Mouse (Mus musculus) spleen, adult 2 months (tissue): ENCODE measurements around the gene Chrna1. TPM values are rescaled to one million over a fixed set of nuclear protein-coding genes. Genes with fewer than 3 reads are reported as not detected.

Source experiments
- DNase-seq, 2 experiments: peaks; one replicate each; pipeline versions ENCODE4 v3.0.0 to v3.0.0-alpha.2; 2012 to 2021; ENCODE audit warnings: low spot score in 2 of 2, low read depth in 1 of 2
- H3K27ac ChIP-seq: fragments of 200-500 bp; 2 replicates; pipeline ENCODE4 v1.5.1; 2012; ENCODE audit warnings: low read length, inconsistent platforms; ENCODE audit not compliant: insufficient read depth
- H3K27me3 ChIP-seq: fragments of 200-500 bp; 2 replicates; pipeline ENCODE4 v1.6.1; 2012; ENCODE audit warnings: mild to moderate bottlenecking, moderate library complexity, low read length, inconsistent platforms; ENCODE audit not compliant: control insufficient read depth, insufficient read depth
- H3K36me3 ChIP-seq: fragments of 200-500 bp; 2 replicates; pipeline ENCODE4 v1.6.1; 2012; ENCODE audit warnings: mild to moderate bottlenecking, low read length, inconsistent platforms; ENCODE audit not compliant: control insufficient read depth, insufficient read depth
- H3K4me1 ChIP-seq: fragments of 200-500 bp; 2 replicates; pipeline ENCODE4 v1.6.1; 2011; ENCODE audit warnings: inconsistent platforms; ENCODE audit not compliant: control insufficient read depth, insufficient read depth, insufficient read length
- H3K4me3 ChIP-seq: fragments of 200-500 bp; 2 replicates; pipeline ENCODE4 v1.5.1; 2011; ENCODE audit warnings: mild to moderate bottlenecking, inconsistent platforms; ENCODE audit not compliant: insufficient read depth, insufficient read length; ENCODE audit errors: extremely low read depth
- CTCF ChIP-seq: fragments of 200-500 bp; IDR thresholded peaks from 2 replicates; pipeline ENCODE4 v1.5.1; 2011; ENCODE audit warnings: mild to moderate bottlenecking, inconsistent platforms; ENCODE audit not compliant: insufficient read depth, insufficient read length, insufficient replicate concordance; ENCODE audit errors: extremely low read depth
- POLR2A ChIP-seq: fragments of 200-500 bp; IDR thresholded peaks from 2 replicates; pipeline ENCODE4 v1.6.1; 2011; ENCODE audit warnings: low read depth, low read length, inconsistent platforms
- WGBS: fragments of 180-500 bp; shearing (Covaris S2); methylation state at CpG from one replicate; pipeline ENCODE4 v1.1.7; 2018; 5-methylcytosine and 5-hydroxymethylcytosine counted together
- polyA plus RNA-seq: library from polyadenylated mRNA; depleted of rRNA; stranded (reverse); fragments of >200 nt; gene quantifications from 2 replicates; pipeline ENCODE4 v1.2.3, GENCODE M21; 2012; rRNA removed

The Chrna1 gene
- polyA plus RNA-seq, 1 experiment, result not detected

DNA sequence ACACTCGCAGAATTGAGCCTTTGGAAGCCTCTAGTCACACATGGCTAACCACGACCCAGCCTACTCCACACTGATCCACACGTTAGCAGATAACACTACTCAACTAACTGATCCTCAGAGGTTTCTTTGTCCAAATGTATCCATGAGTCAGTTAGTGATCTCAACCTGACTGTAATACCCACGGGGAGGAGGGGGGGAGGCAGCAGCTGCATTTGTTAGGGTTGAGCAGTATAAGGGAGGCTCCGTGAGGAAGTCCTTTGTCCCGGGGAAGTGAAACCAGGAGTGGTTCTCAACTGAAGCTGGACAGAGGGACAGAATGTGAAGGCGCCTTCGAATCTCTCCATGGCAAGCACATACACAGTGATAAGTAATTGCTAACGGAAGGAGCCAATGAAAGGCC lies 53.4 kb downstream of the Chrna1 start:
- peaks cover 11% of the 10 kb centered on the region for H3K27me3 ChIP-seq
- H3K36me3 ChIP-seq, result no peaks in the 10 kb centered on the region
- no peak for DNase-seq
- TF ChIP-seq POLR2A (no peak), CTCF (no peak)
- H3K27ac ChIP-seq, result 0 out of 2 replicates have a peak overlapping the region, but pooled peaks have one; percentile 0
- no peak overlapping the region for H3K4me3 ChIP-seq
- peaks cover 2% of the 10 kb centered on the region; the same call in 1 of the 2 replicates for H3K4me1 ChIP-seq
- 50% methylated on average over 9 of the region's 9 CpGs for WGBS

DNA sequence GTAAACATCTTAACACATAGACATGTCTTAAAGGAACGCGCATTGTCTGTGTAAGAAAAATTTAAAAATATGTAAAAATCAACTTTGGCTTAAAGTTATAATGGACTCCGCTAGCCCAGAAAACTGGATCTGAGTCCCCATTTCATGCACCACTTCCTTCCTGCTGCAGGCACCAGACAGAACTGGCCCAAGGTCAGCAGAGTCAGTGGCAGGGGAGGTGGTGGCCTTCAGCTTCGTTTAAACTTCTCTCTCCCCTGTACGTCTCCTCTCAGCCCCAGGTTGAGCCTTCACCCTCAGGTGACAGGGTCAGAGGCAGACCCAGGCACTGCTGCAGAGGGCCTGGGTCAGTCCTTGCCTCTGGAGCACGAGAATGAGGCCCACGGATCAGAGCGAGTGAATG lies 57.2 kb downstream of the Chrna1 start:
- 65% methylated on average over 8 of the region's 8 CpGs for WGBS
- no peak for DNase-seq
- Histone ChIP-seq H3K4me1 (no peaks in the 10 kb centered on the region), H3K4me3 (no peak overlapping the region), H3K27ac (peak overlapping the region; percentile 44; the same call in 1 of the 2 replicates), H3K36me3 (no peaks in the 10 kb centered on the region), H3K27me3 (no peaks in the 10 kb centered on the region)
- no peak for TF ChIP-seq CTCF
- TF ChIP-seq POLR2A, result no peak

DNA sequence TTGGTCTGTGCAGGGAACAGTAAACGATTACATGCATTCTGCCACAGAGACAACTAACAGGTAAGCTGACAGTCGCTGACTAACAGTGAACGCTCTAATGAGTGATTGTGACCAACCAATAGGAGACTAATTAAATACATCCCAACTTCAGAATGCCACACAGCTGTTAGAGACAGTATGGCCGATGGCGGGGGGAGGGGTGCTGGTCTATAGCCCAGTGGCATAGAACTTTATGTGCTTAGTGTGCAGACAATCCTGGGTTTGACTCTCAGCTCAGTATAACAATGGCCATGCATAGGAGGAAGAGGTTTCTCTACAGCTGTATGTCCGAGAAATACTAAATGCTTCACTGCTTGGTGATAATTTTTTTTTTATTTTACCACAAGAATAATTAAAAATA lies 57.8 kb downstream of the Chrna1 start:
- 82% methylated on average over 6 of the region's 6 CpGs for WGBS

DNA sequence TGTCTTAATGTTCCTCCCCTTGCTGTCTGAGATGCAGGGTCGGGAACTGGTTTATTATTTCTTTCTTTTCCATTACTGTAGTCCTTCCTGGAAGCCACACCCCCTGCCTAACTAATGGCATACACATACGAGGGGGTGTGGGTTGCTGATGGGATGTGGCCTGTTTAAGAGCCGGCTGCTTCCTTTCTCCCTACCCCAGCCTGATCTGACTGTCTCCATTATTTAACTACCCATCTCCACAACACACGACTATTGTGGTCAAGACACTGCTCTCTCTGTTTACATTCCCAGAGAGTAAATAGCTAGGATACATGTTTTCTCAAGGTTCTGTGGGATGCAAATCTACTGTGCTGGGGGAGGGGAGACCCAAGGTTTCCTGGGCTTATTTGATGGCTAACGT lies 58.4 kb downstream of the Chrna1 start:
- H3K27ac ChIP-seq, result no peak overlapping the region
- no peaks in the 10 kb centered on the region for H3K36me3 ChIP-seq
- H3K27me3 ChIP-seq, result no peaks in the 10 kb centered on the region
- DNase-seq, result no peak
- 40% methylated on average over 5 of the region's 5 CpGs for WGBS
- no peak for TF ChIP-seq CTCF
- no peak for TF ChIP-seq POLR2A
- no peaks in the 10 kb centered on the region for H3K4me1 ChIP-seq
- H3K4me3 ChIP-seq, result no peak overlapping the region

More for the DNA sequence above, 57.8 kb downstream of the Chrna1 start:
- DNase-seq, result no peak
- H3K4me3 ChIP-seq, result no peak overlapping the region
- H3K27ac ChIP-seq, result no peak overlapping the region
- no peaks in the 10 kb centered on the region for H3K36me3 ChIP-seq
- no peaks in the 10 kb centered on the region for H3K27me3 ChIP-seq
- H3K4me1 ChIP-seq, result no peaks in the 10 kb centered on the region
- TF ChIP-seq POLR2A (no peak), CTCF (no peak)

DNA sequence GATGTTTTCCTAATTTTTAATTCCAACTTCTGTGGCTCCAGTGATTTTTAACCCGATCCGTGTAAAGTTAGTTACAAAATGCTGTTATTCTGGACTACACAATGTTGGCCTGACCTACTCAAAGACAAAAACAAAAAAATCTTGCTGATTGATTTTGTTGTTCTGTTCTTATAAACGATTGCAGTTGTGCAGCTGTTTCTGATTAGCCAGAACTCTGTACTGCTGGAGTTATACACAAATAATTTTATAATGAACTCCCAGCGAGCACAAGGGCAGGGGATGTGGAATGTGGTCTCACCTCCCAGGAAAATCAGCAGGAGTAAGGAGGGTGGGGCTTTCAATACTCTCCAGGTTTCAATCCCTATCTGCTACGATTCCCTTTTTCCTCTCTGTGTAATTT lies 61.2 kb downstream of the Chrna1 start:
- no peaks in the 10 kb centered on the region for H3K4me1 ChIP-seq
- DNase-seq, result no peak
- 88% methylated on average over 5 of the region's 5 CpGs for WGBS
- H3K27me3 ChIP-seq, result no peaks in the 10 kb centered on the region
- TF ChIP-seq CTCF (no peak), POLR2A (no peak)
- no peak overlapping the region for H3K27ac ChIP-seq
- H3K4me3 ChIP-seq, result no peak overlapping the region
- no peaks in the 10 kb centered on the region for H3K36me3 ChIP-seq

DNA sequence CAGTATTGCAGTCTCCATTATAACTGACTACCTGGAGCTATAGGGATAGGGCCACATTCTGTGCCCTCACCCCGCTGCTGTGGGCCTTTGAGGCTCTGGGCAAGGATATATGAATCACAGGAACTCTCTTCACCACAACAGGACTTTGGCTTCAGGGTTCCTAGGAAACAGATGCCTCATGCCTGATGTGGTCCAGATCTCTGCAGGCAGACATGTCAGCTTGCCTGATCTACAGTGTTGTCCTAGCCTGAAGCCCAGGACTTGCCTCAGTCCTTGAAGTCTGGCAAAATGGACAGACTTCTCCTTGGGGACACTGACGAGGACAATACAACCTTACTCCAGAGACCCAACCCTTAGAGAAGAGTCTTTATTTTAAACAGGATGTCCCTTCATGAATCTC lies 61.8 kb downstream of the Chrna1 start:
- Histone ChIP-seq H3K4me1 (no peaks in the 10 kb centered on the region), H3K27ac (no peak overlapping the region), H3K27me3 (no peaks in the 10 kb centered on the region), H3K4me3 (no peak overlapping the region), H3K36me3 (no peaks in the 10 kb centered on the region)
- TF ChIP-seq POLR2A, result no peak
- no peak for TF ChIP-seq CTCF
- WGBS, result 81% methylated on average over 2 of the region's 2 CpGs
- no peak for DNase-seq

DNA sequence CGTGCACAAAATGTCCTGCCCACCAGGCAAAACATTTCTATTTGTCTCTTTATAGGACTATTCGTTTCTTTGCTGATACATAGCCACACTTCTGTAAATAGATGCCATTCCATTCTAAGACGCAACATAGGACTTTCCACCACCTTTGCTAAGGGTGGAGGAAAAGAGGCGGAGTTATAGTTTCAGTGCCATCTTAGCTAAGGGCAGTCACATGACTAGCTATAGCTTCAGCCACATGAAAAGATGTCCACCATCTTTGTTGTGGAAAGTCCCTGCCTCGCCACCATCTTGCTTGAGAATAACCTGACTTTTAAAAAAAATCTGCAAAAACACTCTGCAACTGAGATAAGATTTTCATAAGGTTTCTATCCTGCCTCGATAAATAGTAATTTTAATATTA lies 66.0 kb downstream of the Chrna1 start:
- WGBS, result 90% methylated on average over 6 of the region's 6 CpGs
- Histone ChIP-seq H3K4me1 (peaks cover 10% of the 10 kb centered on the region; the same call in 1 of the 2 replicates), H3K4me3 (no peak overlapping the region), H3K27me3 (no peaks in the 10 kb centered on the region), H3K36me3 (no peaks in the 10 kb centered on the region), H3K27ac (peak overlapping the region; percentile 37)
- TF ChIP-seq CTCF (no peak), POLR2A (no peak)
- no peak for DNase-seq

Other genes with a start within 250 kb of the Chrna1 start
- 3.6 and 5.3 TPM in 2 replicates for gene Gpr155, start 193.8 kb downstream of the Chrna1 start, polyA plus RNA-seq
- gene Wipf1, start 50.6 kb downstream of the Chrna1 start, polyA plus RNA-seq, result 58.7 and 72.8 TPM in 2 replicates
- gene Chn1, start 195.0 kb upstream of the Chrna1 start, polyA plus RNA-seq, result 0.62 and 0.91 TPM in 2 replicates